Mouse (Mus musculus) thymus, postnatal 36 days (tissue): ENCODE data around the gene Plod1.
A peak's percentile ranks its signal among the peaks of the same experiment; 100 is the strongest.

Source experiments
- DNase-seq, 2 experiments: peaks; one replicate each; pipeline ENCODE4 v3.0.0; 2022; ENCODE audit warnings: mixed read lengths in 2 of 2

The Plod1 gene

DNA sequence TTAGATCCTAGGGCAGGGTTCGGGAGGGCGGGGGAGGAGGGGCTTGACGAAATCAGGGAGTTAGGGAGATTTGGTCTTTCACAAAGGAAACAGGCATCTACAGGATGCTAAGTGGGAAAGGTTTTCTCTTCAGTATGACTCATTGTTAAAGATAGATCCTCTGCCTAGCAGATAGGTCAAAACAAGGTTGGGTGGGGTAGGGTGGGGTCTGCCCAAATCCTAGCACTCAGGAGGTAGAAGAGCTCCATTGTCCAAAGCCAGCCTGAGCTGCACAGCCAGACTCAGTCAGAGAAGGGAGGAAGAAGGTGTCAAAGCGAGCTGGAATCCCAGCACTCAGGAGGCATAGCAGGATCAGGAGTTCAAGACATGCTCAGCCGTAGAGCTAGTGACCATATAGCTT is 919 bp upstream of the Plod1 start:
- no peak for DNase-seq

- DNase-seq, result no peak
Observed at GRCm38 (mm10) chr4:147937021-147937420, 454 bp upstream of the Plod1 start.

- no peak for DNase-seq
Observed at GRCm38 (mm10) chr4:147935904-147936303, 663 bp downstream of the Plod1 start.

DNA sequence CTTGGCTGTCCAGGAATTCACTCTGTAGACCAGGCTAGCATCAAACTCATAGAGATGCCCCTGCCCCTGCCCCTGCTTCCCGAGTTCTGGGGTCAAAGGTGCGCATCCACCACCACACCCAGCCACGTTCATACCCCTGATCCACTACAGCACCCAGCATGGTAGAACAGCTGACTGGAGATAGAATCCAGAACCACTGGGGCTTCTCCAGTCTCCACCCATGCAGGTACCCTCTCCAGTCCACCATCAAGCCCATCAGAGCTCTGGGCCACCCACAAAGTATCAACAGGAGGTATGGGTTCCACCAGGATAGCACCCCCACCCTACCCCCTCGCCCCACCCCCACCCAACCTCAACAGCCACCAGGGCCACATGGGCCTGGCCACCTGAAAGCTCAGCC is 2.0 kb downstream of the Plod1 start:
- DNase-seq, result no peak

DNA sequence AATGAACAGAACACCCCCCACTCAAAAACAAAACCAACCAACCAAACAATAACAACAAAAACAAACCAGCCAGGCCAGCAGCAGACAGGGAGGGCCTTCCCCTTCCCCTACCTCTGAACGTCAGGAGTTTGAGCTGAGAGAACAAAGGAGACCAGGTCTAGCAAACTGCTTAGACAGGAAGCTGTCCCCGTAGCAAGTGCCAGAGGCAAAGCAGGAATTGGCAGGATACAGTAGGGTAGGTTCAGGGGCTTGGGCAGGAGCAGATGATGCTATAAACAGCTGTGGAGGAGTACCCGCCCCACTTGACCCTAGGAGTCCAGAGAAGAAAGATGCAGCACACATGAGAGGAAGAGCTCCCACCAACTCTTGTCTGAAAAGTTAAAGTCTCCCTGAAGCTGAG is 2.4 kb downstream of the Plod1 start:
- no peak for DNase-seq

DNA sequence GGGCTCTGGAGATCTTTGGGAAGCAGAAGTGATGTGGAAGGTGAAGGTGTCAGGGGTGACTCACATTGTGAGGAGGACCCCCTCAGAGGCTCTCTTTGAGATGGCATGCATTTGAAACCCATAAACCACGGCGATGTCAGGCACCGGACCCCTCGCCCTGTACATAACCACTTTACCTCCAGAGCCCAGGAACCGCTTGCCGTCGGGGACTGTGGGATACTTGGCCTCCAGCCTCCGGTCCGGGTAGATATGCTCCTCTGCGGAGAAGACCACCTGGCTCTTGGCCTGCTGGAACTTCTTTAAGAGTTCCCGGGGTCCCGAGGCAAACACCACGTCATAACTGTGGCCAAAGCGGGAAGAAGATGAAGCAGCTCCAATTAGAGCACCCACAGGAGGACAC is 5.6 kb downstream of the Plod1 start:
- DNase-seq, result no peak

DNA sequence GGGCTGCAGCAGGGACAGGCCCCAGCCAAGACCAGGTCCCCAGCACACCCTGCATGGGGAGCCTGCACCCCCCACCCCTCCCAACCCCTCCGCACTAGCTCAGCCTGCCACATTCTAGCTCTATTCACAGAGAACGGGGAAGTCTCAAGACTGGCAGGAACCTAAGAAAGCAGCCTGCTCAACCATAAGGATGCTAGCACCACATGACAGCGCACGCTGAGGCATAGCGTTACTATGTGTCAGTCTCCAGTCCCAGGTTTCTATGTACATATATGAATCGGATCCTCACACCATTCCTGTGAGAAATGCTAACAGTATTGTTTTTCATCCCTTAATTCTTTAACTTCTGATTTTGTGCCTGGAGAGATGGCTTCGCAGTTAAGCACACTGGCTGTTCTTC is 8.0 kb downstream of the Plod1 start:
- DNase-seq, result no peak

- DNase-seq, result no peak
Observed at GRCm38 (mm10) chr4:147928136-147928535, 8.4 kb downstream of the Plod1 start.

GRCm38 (mm10) chr4:147927705-147928104 is 8.9 kb downstream of the Plod1 start:
- no peak for DNase-seq

DNA sequence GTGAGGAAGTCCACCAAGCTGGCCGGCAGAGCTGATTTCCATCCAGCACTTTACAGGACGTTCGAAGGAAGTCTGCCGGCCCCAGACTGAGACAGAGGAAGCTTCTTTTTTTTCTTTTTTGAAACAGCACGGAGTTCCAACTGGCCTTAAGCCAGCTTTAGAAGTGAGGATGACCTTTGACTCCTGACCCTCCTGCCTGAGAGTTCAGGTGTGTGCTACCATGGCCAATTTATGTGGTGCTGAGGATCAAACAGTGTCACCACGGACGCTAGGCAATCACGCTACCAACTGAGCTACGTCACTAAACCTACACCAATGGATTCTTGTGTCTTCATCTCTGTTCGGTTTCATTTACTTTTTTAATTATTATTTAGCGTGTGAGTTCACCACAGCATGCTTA is 14.2 kb downstream of the Plod1 start:
- DNase-seq, result no peak

DNA sequence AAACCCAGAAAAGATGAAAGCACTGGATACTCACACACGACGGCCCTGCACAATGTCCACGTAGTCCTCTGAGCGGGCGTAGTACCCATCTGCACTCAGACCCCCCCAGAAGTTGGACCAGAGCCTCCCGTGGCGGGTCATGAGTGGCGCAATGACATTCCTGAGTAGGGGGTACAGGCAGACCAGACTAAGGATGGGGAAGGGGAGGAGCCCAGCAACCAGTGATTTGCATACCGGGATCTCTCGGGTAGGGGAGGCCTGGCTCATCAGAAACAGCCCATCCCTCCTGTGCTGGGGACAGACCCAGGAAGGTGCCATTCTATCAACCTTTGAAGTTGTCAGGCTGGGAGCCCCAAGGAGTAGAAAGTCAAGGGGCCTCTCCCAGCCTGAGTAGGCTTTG is 15.6 kb downstream of the Plod1 start:
- no peak for DNase-seq

DNA sequence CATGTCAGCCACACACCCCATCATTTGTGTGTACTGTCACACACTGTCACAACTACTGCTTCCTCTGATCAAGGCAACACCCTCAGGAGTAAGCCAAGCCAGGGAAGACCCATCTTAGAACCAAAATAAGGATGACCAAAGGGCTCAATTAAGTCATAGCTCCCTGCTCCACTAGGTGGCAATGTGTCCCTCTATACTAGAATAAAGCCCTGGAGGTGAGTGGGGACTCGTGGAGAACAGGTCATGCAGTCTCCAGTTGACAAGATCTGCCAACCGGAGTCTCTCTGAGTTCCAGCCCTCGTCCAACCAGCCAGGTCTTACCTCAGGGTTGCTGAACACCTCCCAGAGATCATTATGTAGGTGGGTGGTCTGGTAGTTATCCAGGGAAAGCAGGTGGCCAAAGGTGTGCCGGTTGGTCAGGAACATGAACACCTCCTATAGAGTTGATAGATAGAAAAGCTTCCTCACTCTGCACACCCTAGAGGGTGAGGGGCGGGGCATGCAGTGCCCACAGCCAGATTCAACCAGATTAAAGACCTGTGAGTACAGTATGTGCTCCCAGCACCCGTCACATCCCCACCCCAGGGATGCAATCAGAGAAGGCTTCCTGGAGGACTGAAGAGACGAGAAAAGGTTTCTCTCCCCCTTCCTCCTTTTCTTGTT is 18.0 kb downstream of the Plod1 start:
- peak in 1 of 2 experiments; percentile 16 for DNase-seq

DNA sequence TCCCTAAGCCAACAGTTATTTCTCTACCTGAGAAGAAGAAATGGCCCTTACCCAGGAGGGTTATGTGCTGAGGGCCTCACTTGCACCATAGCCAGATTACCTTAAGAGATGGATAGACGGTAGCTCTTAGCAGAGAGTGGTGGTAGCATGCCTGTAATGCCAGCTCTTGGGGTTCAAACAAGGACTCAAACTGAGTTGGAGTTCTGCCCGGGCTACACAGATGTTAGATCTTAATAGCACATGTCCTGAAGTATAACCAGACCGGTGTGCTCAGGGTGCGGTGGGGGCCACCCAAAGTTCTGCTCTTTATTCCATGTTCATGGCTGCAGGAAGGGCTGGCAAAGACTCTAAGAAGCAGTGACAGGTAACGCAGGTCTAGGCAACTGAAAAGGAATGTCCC is 27.1 kb downstream of the Plod1 start:
- no peak for DNase-seq

GRCm38 (mm10) chr4:147906230-147906629 is 30.3 kb downstream of the Plod1 start:
- DNase-seq, result no peak

DNA sequence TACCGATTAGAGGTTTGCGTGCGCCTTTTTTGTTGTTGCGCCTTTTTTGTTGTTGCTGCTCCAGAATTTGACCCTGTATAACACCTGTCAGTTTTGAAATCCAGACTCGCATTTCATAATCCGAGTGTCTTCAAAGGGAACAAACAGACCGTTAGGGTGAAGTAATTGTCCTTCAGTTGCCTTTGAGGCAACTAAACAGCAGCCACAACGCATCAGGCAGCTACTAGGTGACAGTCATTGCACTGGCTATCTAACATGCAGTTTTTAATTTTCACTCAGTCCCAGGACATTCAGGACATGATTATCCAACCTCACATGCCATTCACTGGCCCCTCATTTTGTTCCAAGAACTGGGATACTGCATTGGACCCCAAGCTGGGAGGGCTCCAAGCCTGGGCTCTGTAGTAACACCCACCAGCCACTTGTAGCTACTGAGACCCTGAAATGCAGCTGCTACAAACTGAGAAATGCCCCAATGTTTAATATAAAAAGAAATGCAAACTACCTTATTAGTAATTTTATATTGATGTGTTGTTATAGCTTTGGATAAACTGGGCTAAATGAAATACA is 31.4 kb downstream of the Plod1 start:
- DNase-seq, result no peak

DNA sequence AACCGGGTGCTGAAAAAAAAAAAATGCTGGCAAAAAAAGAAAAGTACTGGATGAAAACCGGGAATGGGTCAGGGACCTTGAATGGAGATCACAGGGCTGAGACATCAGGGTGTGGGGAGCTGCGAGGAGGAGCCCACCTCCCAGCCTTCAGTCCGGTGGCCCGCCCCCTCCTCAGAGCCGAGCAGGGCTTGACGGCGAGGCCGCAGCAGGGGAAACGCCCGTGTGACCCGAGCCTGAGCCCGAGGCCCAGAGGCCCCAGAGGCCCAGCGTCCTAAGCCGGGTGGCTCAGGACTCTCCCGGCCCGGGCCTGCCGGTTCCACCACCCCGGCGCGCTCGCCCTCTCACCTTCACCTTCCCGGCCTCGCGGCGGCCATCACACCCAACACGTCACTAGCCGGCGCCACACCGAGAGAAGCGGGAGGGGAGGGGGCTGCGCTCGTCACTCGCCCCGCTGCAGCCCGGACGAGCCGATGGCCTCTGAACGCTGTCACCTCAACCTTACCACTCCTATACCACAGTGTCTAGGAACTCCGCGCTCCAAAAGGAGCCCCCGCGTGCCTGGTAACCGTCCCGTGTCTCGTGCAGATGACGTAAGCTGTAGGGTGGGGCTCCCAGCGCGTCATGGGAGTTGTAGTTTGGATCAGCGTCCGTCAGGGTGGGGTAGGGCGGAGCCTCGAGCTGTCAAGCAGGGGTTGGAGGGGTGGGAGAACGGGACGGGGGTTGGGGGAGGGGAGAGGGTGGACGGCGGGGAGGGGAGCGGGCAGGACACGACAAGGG is 32.1 kb downstream of the Plod1 start, which contains the start of gene Mfn2:
Gene Mfn2 (minus strand): TSS at position 392 of the 777 bp plus-strand sequence.
- DNase-seq, result peak; percentile 89 to 90

DNA sequence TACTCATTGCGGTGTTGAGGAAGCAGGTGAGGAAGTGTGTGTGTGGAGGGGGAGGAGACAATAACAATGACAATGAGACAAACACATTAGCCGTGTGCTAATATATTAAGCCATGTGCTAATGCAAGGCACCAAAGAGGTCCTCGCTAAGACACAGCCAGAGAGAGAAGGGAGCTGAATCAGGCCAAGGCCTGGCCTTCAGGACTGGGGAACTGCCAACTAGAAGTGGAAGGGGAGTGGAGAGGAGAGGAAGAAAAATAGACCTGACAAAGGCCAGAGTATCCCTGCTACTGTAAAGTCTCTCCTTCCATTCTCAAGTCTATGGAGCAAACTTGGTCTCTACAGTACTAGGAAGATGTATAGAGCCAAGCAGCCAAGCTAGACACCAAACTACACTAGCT is 33.0 kb downstream of the Plod1 start:
- DNase-seq, result no peak

DNA sequence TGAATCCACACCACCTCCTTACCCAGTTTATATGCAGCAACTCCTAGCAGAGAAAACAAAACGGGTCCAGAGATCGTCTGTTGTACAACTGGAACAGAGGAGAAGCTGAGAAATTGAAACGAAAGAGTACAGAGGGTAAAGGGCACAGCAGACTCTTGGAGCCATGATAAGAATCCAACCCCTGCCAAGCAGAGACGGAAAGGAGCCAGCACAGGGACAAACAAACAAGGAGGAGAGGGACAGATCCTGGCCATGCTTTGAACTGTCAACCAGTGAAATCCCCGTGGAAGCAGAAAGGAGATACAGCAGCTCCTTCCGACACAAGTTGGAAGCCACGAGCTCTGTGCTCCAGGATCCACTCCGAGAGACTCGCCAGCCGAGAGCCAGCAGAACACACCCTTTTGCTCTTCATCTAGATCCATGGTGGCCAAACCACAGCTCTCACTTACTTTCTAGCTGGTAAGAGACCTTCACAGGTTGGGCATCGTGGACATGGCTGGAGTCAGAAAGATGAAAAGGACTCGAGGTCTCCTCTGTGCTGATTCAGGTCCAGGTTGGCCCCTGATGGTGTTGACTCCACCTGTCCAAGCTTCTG is 33.6 kb downstream of the Plod1 start:
- DNase-seq, result no peak

GRCm38 (mm10) chr4:147900452-147900851 is 36.1 kb downstream of the Plod1 start:
- DNase-seq, result no peak

DNA sequence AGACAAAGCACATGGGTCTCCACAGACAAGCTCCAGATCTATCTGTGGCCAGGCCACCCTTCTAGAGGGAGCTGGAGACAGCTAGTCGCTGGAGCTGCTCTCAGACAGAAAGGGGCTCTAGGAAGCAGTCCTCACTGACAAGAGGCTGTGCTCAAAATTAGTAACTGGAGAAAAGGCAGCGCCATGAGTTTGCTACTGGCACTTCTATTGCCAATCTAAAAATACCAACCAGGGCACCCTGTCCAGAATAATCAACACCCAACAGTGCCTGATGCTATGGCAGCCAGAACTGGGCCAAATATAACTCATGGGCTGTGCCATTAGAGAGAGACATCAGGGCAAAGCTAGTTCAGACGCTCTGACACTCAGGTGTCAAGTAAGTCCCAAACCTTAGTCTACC is 39.2 kb downstream of the Plod1 start:
- no peak for DNase-seq

GRCm38 (mm10) chr4:147896411-147896810 is 40.2 kb downstream of the Plod1 start:
- no peak for DNase-seq

DNA sequence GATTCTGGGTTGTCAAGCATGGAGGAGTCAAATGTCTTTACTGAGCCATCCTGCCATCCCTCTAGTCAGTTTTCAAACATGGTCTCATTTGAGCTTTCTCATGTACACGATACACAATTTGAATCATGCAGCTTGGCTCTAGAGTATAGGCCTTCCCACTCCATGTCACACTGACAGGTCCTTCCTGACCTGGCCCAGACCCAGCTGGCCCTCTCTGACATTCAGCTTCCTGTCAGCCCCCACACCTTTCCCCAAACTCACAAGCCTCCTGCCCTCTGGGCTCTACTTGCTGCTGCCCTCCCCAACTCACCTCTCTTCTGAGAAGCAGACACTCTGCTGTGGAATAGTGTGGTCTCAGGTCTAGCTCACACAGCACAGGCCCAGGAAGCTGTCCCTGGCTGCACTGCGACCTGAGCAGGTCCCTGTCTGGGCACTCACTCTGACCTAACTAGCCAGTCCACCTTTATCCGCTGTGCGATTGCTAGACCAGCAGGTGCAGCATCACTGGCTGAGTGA is 40.7 kb downstream of the Plod1 start:
- no peak for DNase-seq

GRCm38 (mm10) chr4:147890341-147890740 is 46.2 kb downstream of the Plod1 start:
- no peak for DNase-seq

DNA sequence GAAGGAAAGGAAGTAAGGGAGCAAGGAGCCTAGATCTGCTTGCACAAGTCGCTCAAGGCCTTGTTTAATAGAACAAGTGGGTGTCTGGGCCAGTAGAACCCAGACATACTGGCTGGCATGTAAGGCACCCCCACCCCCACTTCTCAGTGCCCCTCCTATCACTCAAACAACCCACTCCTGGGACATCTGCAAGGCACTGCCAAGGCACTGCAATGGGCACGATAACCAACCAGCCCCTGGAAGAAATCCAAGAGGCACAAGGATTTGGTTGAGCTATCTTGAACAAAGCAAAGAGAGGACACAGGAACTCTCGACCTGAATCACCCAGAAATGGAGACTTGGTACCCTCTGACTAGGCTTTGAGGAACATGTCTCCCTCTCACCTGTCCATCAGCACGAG is 48.3 kb downstream of the Plod1 start:
- DNase-seq, result no peak
